Mouse (Mus musculus): Measurements from ENCODE around the gene Samd4b.
"Not testable (repeated sequence)": the region's sequence is repeated elsewhere in the genome, so short reads cannot be mapped to it uniquely, and the experiment has no call there.

Gene Samd4b

GRCm38 (mm10) chr7:28561967-28562366 lies 36.0 kb downstream of the Samd4b start:
- no peak for DNase-seq (ENCODE audit: low spot score)

- DNase-seq (ENCODE audit: low spot score), result no peak
Observed at GRCm38 (mm10) chr7:28560856-28561255, 37.1 kb downstream of the Samd4b start.

GRCm38 (mm10) chr7:28558486-28558885 lies 39.5 kb downstream of the Samd4b start:
- peak; percentile 68 for DNase-seq (ENCODE audit: low spot score)

GRCm38 (mm10) chr7:28557708-28558107 lies 40.2 kb downstream of the Samd4b start:
- DNase-seq (ENCODE audit: low spot score), result no peak

GRCm38 (mm10) chr7:28557069-28557468 lies 40.9 kb downstream of the Samd4b start:
- no peak for DNase-seq (ENCODE audit: low spot score)

GRCm38 (mm10) chr7:28555939-28556535 lies 41.9 kb downstream of the Samd4b start:
- DNase-seq (ENCODE audit: low spot score), result no peak

- DNase-seq (ENCODE audit: low spot score), result no peak
Observed at GRCm38 (mm10) chr7:28553076-28553475, 44.9 kb downstream of the Samd4b start.

- no peak for DNase-seq (ENCODE audit: low spot score)
Observed at GRCm38 (mm10) chr7:28547628-28548027, 50.3 kb downstream of the Samd4b start.

- no peak for DNase-seq (ENCODE audit: low spot score)
Observed at GRCm38 (mm10) chr7:28547154-28547553, 50.8 kb downstream of the Samd4b start, which contains the start of gene Nccrp1. TSS of gene Nccrp1 (minus strand) at chr7:28547254.

GRCm38 (mm10) chr7:28546649-28547048 lies 51.3 kb downstream of the Samd4b start:
- no peak for DNase-seq (ENCODE audit: low spot score)

- no peak for DNase-seq (ENCODE audit: low spot score)
Observed at GRCm38 (mm10) chr7:28545891-28546210, 52.1 kb downstream of the Samd4b start.

GRCm38 (mm10) chr7:28545048-28545890 lies 52.7 kb downstream of the Samd4b start:
- DNase-seq (ENCODE audit: low spot score), result no peak

- DNase-seq (ENCODE audit: low spot score), result no peak
Observed at GRCm38 (mm10) chr7:28544051-28544601, 53.8 kb downstream of the Samd4b start.

- DNase-seq (ENCODE audit: low spot score), result no peak
Observed at GRCm38 (mm10) chr7:28540526-28540925, 57.4 kb downstream of the Samd4b start, which contains the start of gene Sycn. TSS of gene Sycn (plus strand) at chr7:28540885.

- DNase-seq (ENCODE audit: low spot score), result not testable (repeated sequence)
Observed at GRCm38 (mm10) chr7:28538886-28539285, 59.1 kb downstream of the Samd4b start.

- DNase-seq (ENCODE audit: low spot score), result no peak
Observed at GRCm38 (mm10) chr7:28532005-28532404, 65.9 kb downstream of the Samd4b start.

GRCm38 (mm10) chr7:28527922-28528719 lies 69.8 kb downstream of the Samd4b start:
- DNase-seq (ENCODE audit: low spot score), result peak; percentile 91

- not testable (repeated sequence) for DNase-seq (ENCODE audit: low spot score)
Observed at GRCm38 (mm10) chr7:28522536-28522935, 75.4 kb downstream of the Samd4b start, which contains the start of gene Ifnl3. TSS of gene Ifnl3 (plus strand) at chr7:28522836.

- DNase-seq (ENCODE audit: low spot score), result no peak
Observed at GRCm38 (mm10) chr7:28511441-28511840, 86.5 kb downstream of the Samd4b start.

GRCm38 (mm10) chr7:28510405-28510974 lies 87.5 kb downstream of the Samd4b start, which contains the start of gene Ifnl2:
TSS of gene Ifnl2 (minus strand) at chr7:28510455.
- DNase-seq (ENCODE audit: low spot score), result not testable (repeated sequence)

GRCm38 (mm10) chr7:28509121-28509520 lies 88.8 kb downstream of the Samd4b start:
- not testable (repeated sequence) for DNase-seq (ENCODE audit: low spot score)

- DNase-seq (ENCODE audit: low spot score), result peak; percentile 70
Observed at GRCm38 (mm10) chr7:28505585-28505984, 92.4 kb downstream of the Samd4b start.
